Mouse (Mus musculus): Measurements from ENCODE around the gene Cacna1d.
A peak's percentile ranks its signal among the peaks of the same experiment; 100 is the strongest.

Cacna1d gene

GRCm38 (mm10) chr14:30196959-30197358 lies 294.3 kb downstream of the Cacna1d start:
- DNase-seq, result no peak

GRCm38 (mm10) chr14:30196235-30196634 lies 295.0 kb downstream of the Cacna1d start:
- no peak for DNase-seq

GRCm38 (mm10) chr14:30190308-30190971 lies 300.8 kb downstream of the Cacna1d start:
- DNase-seq, result no peak

GRCm38 (mm10) chr14:30185616-30186274 lies 305.5 kb downstream of the Cacna1d start:
- DNase-seq, result no peak

GRCm38 (mm10) chr14:30184445-30185152 lies 306.7 kb downstream of the Cacna1d start:
- DNase-seq, result no peak

- no peak for DNase-seq
Observed at GRCm38 (mm10) chr14:30184013-30184412, 307.2 kb downstream of the Cacna1d start.

- DNase-seq, result no peak
Observed at GRCm38 (mm10) chr14:30182624-30183524, 308.4 kb downstream of the Cacna1d start.

- DNase-seq, result no peak
Observed at GRCm38 (mm10) chr14:30178306-30178705, 312.9 kb downstream of the Cacna1d start.

GRCm38 (mm10) chr14:30177850-30178249 lies 313.4 kb downstream of the Cacna1d start:
- DNase-seq, result peak; percentile 49

- no peak for DNase-seq
Observed at GRCm38 (mm10) chr14:30175362-30175761, 315.9 kb downstream of the Cacna1d start.

GRCm38 (mm10) chr14:30172821-30173755 lies 318.2 kb downstream of the Cacna1d start:
- DNase-seq, result no peak

GRCm38 (mm10) chr14:30171593-30171992 lies 319.7 kb downstream of the Cacna1d start:
- no peak for DNase-seq

GRCm38 (mm10) chr14:30171008-30171407 lies 320.2 kb downstream of the Cacna1d start:
- DNase-seq, result no peak

- no peak for DNase-seq
Observed at GRCm38 (mm10) chr14:30169455-30169854, 321.8 kb downstream of the Cacna1d start.

GRCm38 (mm10) chr14:30168902-30169301 lies 322.4 kb downstream of the Cacna1d start:
- peak; percentile 11 for DNase-seq

- no peak for DNase-seq
Observed at GRCm38 (mm10) chr14:30168387-30168786, 322.9 kb downstream of the Cacna1d start.

GRCm38 (mm10) chr14:30167606-30168005 lies 323.6 kb downstream of the Cacna1d start:
- no peak for DNase-seq

- no peak for DNase-seq
Observed at GRCm38 (mm10) chr14:30166036-30166435, 325.2 kb downstream of the Cacna1d start.

- no peak for DNase-seq
Observed at GRCm38 (mm10) chr14:30163733-30164708, 327.2 kb downstream of the Cacna1d start.

- no peak for DNase-seq
Observed at GRCm38 (mm10) chr14:30147774-30148173, 343.5 kb downstream of the Cacna1d start.

Data from kidney, adult 18-20 months (tissue).